Mouse (Mus musculus) monocyte, adult 2 months (primary cell): Measurements from ENCODE around the gene Aldh4a1.

Experiments
- DNase-seq, 2 experiments: peaks; one replicate each; pipeline ENCODE4 v3.0.0; 2022; ENCODE audit warnings: low spot score in 2 of 2, low read depth in 1 of 2

Aldh4a1 gene

DNA sequence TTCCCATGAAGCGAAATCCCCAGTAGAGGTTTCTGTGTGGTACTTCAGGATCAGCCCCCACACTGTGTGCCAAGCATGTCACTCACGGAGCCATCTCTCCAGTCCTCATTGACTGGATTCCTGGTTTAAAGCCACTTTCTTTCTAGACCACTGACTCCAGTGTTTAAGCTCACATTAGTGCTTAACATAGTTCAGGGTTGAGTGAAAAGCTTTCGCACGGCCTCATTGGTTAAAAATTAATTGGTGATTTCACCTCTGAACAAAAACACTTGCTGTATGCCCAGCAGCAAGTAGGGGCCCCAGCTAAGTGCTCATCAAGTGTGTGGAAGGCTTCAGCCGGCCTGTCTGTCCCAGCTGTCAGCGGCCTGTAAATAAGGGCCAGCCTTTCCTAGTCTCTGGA, 45.0 kb downstream of the Aldh4a1 start:
- no peak for DNase-seq

DNA sequence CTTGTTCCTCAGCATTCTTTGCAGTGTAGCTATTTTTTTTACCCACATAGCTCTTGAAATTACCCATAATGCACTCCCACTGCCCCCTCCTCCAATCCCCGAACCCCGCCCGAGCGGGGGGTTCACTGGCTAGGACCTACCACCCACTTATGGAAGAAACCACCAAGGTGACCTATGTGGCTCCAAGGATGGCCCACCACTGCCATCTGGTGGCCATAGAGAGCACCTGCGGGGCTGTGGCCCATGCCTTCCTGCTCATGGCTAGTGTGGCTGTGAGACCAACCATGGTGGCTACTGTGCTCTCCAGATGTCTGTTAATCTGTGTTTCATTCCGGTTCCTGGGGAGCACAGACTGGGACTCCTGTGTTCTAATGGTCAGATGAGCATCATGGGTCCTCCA, 47.2 kb downstream of the Aldh4a1 start:
- DNase-seq: peak in 1 of 2 experiments; percentile 26

DNA sequence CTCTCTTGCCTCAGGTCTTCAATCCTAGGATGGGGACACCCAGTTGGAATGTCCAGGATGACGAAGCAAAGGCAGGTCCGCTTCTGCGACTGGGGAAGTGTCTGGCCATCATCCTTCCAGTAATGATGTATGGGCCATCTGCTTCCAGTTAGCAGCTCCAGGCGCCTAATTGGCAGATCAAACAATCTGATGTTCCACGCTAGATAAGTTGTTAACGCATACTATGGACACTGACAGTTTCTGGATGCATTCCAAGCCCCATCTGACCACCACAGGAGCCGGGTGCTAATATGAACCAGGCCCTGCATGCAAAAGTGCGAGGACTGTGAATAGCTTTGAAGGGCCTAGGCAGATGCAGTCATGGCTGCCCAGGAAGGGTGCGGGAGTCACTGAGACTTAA, 53.0 kb downstream of the Aldh4a1 start:
- DNase-seq: no peak

DNA sequence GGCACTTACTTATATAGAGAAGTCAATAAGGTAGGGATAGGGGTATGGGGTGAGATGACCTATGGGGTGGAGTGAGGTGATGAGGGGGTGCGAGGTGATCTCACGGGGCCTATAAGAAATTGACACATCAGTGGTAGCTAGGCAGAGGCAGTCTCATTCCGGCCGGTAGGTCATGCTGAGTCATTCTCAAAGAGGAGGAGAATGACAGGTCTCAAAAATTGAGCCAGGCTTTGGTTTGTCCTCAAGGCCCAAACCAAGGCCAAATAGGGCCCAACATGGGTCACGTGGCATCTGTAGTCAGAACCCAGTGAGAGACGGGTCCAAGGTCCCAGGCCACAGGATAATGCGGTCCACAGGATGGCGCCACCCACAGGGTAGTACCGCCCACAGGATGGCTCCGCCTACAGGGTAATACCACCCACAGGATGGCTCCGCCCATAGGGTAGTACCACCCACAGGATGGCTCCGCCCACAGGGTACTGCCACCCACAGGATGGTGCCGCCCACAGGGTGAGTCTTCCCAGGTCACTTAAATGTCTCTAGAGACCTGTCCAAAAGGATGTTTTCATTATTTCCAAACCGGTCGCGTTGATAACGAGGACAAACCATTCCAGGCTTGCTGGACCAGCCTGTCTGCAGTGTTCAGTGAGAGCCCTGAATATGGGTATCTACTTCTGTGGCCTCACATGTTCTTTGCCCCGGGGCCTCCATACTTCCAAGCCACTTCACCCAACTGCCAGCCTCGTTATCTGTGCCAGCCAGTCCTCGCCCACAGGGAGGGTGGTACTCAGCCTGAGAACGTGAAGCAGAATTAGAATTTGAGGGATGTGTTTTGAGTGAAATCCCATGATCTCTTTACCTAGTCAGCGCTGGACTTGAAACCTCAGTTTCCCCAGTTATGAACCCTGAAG, 61.3 kb downstream of the Aldh4a1 start:
- no peak for DNase-seq

DNA sequence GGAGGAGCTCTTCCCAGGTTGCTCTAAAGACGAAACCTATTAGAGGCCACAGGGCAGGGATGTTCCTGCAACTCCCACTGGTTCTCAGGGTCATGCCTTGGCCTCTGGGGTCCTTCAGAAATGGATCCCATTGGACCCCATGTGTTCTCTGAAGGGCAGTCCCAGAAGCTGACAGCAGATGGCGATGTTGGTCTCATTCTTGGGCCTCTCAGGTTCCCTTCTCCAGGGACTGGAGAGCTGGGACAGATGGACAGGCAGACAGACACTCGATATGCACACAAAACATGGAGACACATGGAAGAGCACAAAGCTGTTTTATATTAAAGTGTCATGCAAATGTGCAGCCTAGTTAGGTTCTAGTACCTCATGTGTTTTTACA, 62.0 kb downstream of the Aldh4a1 start:
- no peak for DNase-seq

DNA sequence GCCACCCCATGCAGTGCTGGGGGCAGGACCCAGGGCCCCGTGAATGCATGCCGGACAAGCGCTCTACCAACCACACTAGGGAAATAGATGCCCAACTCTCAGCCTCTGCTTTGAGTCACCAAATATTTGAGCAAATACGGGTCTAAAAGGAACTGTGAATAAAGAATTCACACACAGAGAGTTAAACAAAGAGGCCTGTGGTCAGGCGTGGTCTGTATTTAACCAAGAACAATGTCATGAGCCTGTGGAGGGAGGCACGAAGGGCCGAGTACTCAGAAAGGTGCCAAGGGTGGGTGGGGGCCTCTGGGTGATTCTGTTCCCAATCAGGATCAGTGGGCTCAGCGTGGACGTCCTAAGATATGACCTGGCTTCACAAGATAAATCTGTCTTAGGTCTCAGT, 65.4 kb downstream of the Aldh4a1 start:
- no peak for DNase-seq

DNA sequence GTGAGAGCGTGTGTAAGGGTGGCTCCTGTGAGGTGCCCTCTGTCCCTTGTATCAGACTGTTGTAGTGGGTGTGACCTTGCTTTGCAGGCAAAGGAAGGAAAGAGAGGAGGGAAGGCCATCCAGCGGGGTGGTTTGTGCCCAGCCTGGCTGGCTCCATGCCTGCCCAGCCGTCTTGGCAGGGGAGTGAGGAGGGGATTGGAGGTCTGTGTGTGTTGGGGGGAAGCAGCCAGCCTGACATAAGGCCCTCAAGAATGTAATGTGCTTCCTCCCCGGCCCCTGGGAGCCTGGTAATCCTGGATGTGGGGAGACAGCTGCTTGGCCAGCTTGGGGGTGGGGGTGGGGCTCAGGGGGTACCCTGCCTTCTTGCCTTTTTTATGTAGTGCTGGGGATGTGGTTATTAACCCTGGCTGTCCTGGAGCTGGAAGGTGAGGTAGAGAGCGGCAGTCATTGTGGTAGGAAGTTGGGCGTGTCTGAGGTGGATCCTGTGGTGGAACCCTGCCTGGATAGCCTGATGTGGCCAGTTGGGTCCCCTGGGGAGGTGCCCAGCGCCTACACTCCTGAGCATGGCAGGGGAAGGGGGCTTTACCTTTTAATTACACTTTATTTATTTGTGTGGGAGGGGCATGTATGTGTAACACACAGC, 67.1 kb downstream of the Aldh4a1 start:
- DNase-seq: no peak

DNA sequence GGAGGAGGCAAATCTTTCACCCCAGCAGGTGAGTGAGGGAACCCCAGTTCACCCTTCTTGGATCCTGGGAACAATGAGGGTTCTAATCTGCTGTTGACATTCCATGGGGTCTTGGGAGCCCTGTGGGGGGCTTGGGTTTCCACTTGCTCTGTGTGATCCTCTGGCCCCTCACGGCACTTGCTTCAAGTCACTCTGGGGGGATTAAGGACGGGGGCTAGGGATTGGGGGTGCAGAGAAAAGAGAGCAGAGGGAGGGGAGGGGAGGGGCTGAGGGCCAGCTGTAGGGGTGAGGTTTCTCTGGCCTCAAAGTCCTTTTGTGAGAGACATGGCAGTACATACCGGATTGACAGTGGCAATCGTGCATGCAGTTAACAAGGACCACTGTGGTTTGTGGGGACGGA, 70.6 kb downstream of the Aldh4a1 start:
- no peak for DNase-seq

DNA sequence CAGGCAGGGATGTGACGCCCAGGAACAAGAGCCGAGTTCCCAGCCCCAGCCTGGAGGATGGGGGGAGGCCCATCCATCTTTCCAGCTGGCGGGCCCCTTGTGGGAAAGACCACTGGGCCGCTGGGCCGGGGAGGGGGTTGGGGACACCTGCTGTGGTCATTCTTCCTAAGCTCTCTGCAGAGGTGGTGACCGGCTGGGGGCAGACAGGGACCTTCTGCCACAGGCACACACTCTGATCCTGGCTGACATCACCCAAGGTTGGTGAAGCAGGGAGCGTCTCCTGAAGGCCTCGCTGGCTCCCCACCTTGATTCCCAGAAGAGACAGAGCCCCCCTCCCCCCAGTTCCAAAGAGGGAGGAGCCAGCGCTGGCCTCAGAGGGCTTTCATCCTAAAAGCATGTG, 75.1 kb downstream of the Aldh4a1 start:
- no peak for DNase-seq

DNA sequence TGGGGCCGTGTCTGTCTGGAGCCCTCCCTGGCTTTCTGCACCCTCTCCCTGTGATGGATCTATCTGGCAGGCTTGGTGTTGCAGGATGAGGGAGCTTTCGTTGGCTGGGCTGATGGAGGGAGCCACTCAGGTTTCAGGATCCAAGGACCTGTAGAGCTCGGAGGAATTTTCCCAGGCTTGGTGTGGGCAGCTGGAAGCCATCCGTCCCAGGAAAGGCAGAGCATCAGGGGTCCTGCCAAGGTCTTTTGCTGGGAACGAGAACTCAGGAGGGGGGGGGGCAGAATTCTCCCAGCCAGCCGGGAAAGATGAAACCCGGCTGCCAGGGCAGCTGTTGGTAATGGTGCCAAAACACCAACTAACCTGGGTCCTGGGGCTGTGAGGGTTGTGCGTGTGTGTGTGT, 75.9 kb downstream of the Aldh4a1 start:
- no peak for DNase-seq
